Mouse (Mus musculus) heart, adult 2 months (tissue): ENCODE results near the gene Gpr3. TPM values are rescaled to one million over a fixed set of nuclear protein-coding genes. Genes with fewer than 3 reads are reported as not detected.

Experiments
- DNase-seq, 2 experiments: peaks; one replicate each; pipeline ENCODE4 v3.0.0; 2021
- H3K27ac ChIP-seq: fragments of 200-600 bp; 2 replicates; pipeline ENCODE4 v1.8.1; 2022
- H3K27me3 ChIP-seq: fragments of 200-500 bp; 2 replicates; pipeline ENCODE4 v1.6.1; 2012; ENCODE audit warnings: mild to moderate bottlenecking, low read length, inconsistent platforms, mixed read lengths; ENCODE audit not compliant: control insufficient read depth, insufficient read depth
- H3K36me3 ChIP-seq: fragments of 200-500 bp; 2 replicates; pipeline ENCODE4 v1.6.1; 2012; ENCODE audit warnings: low read length, inconsistent platforms; ENCODE audit not compliant: control insufficient read depth, insufficient read depth
- H3K4me1 ChIP-seq: fragments of 200-500 bp; 2 replicates; pipeline ENCODE4 v1.6.1; 2011; ENCODE audit warnings: low read length; ENCODE audit not compliant: control insufficient read depth, insufficient read depth
- H3K4me3 ChIP-seq: fragments of 200-600 bp; 2 replicates; pipeline ENCODE4 v1.8.1; 2022
- H3K79me2 ChIP-seq: fragments of 200-500 bp; replicated peaks from 2 replicates; pipeline ENCODE4 v1.6.1; 2012; ENCODE audit warnings: mild to moderate bottlenecking, inconsistent platforms, low read length, moderate library complexity, mixed read lengths; ENCODE audit not compliant: control insufficient read depth, insufficient read depth
- H3K9ac ChIP-seq: fragments of 200-500 bp; 2 replicates; pipeline ENCODE4 v1.6.1; 2012; ENCODE audit warnings: low read depth, mild to moderate bottlenecking, control low read depth, inconsistent platforms, low read length, mixed read lengths
- CTCF ChIP-seq: fragments of 200-600 bp; IDR thresholded peaks from 2 replicates; pipeline ENCODE4 v1.8.1; 2022; ENCODE audit warnings: antibody characterized with exemption, mild to moderate bottlenecking, moderate library complexity
- EP300 ChIP-seq: fragments of 200-500 bp; IDR thresholded peaks from 2 replicates; pipeline ENCODE4 v1.6.1; 2011; ENCODE audit warnings: low read depth, low read length, control low read depth; ENCODE audit not compliant: insufficient read depth
- POLR2A ChIP-seq: fragments of 200-500 bp; IDR thresholded peaks from 2 replicates; pipeline ENCODE4 v1.6.1; 2011; ENCODE audit warnings: mild to moderate bottlenecking, low read depth, low read length, control low read depth; ENCODE audit not compliant: insufficient read depth
- WGBS: fragments of 180-500 bp; shearing (Covaris S2); methylation state at CpG from one replicate; pipeline ENCODE4 v1.1.7; 2018; 5-methylcytosine and 5-hydroxymethylcytosine counted together
- intact Hi-C: fragments of 180-260 bp; cut with DNase I; formaldehyde crosslinking; loops from one replicate; pipeline ENCODE4 v1.15.1; 2025
- polyA plus RNA-seq: library from polyadenylated mRNA; depleted of rRNA; stranded (reverse); fragments of >200 nt; gene quantifications from 2 replicates; pipeline ENCODE4 v1.2.3, GENCODE M21; 2012
- total RNA-seq, 2 experiments: library from RNA; stranded (reverse); gene quantifications; 2 replicates each; pipeline ENCODE4 v1.2.3; 2021

The Gpr3 gene
- total and polyA plus RNA-seq, 3 experiments = 0.11 to 0.37 TPM; not detected in 1

DNA sequence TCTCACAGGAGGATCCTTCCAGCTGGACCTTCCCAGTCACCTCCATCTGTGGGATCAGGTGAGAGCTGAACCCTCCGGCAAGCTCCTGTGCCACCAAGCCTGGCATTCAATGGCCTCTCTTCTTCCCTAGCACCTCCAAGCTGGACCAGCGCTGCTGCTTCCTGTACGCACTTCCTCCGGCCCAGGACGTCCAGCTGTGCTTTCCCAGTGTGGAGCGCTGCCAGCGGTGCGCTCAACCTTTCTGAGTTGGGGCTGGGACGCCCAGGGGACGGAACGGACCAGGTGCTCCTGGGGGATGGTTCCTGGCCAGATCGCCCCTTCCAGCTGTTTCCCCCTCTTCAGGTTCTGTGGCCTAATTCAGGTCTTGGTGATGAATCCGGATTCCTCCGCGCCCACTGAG lies 34.7 kb upstream of the Gpr3 start:
- Histone ChIP-seq H3K27me3 (no peaks in the 10 kb centered on the region), H3K79me2 (no peaks in the 10 kb centered on the region), H3K27ac (peak overlapping the region; percentile 54), H3K9ac (no peak overlapping the region; the same call in 1 of the 2 replicates), H3K4me3 (peak overlapping the region; percentile 38), H3K36me3 (no peaks in the 10 kb centered on the region), H3K4me1 (peaks cover 7% of the 10 kb centered on the region)
- 26% methylated on average over 15 of the region's 15 CpGs for WGBS
- peak; percentile 62 to 73 for DNase-seq
- intact Hi-C loops = no loop called here
- TF ChIP-seq POLR2A = peak; percentile 53
- TF ChIP-seq CTCF = no peak
- TF ChIP-seq EP300 = peak; percentile 90; the same call in 1 of the 2 replicates

DNA sequence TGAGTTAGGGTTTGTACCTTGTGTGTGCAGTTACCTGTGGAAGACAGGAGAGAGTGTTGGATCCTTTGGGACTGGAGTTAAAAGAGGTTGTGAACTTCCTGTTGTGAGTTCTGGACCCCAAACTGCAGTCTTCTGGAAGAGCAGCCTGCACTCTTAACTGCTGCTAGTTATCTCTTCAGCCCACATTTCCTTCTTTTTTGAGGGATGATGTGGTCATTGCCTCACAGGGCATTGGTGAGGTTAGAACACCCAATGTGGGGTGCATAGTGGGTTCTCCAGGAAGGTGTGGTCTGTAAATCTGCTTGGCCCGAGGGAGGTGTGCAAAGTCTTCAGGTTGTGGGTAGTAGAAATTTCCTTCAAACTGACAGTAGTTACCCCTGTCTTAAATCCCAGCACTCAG lies 32.0 kb upstream of the Gpr3 start:
- intact Hi-C loops = no loop called here
- H3K9ac ChIP-seq = no peak overlapping the region
- TF ChIP-seq POLR2A (no peak), EP300 (no peak), CTCF (no peak)
- WGBS = 72% methylated on average over 1 of the region's 1 CpGs
- no peak for DNase-seq
- no peak overlapping the region; the same call in 1 of the 2 replicates for H3K27ac ChIP-seq
- H3K4me3 ChIP-seq = no peak overlapping the region
- no peaks in the 10 kb centered on the region for H3K79me2 ChIP-seq
- no peaks in the 10 kb centered on the region for H3K27me3 ChIP-seq
- peaks cover 9% of the 10 kb centered on the region for H3K4me1 ChIP-seq
- no peaks in the 10 kb centered on the region for H3K36me3 ChIP-seq

DNA sequence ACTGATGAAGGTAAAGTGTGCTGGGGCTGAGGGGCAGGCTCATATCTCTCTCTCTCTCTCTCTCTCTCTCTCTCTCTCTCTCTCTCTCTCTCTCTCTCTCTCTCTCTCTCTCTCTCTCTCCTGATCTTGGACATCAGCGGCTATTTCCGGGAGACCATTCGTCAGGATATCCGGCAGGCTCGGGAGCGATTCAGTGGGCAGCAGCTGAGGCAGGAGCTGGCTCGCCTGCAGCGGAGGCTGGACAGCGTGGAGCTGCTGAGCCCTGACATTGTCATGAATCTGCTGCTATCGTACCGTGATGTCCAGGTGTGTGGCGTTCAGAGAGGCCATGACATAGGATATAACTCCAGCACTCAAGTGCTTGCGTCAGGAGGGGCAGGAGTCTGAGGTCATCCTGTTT lies 31.2 kb upstream of the Gpr3 start:
- DNase-seq = no peak
- Histone ChIP-seq H3K79me2 (no peaks in the 10 kb centered on the region), H3K4me3 (no peak overlapping the region), H3K4me1 (peaks cover 9% of the 10 kb centered on the region), H3K9ac (0 out of 2 replicates have a peak overlapping the region, but pooled peaks have one; percentile 2), H3K27ac (peak overlapping the region; percentile 56), H3K36me3 (no peaks in the 10 kb centered on the region), H3K27me3 (no peaks in the 10 kb centered on the region)
- TF ChIP-seq CTCF = no peak
- TF ChIP-seq POLR2A = no peak
- TF ChIP-seq EP300 = no peak
- WGBS = 41% methylated on average over 13 of the region's 13 CpGs
- intact Hi-C loops = no loop called here

- H3K9ac ChIP-seq = no peak overlapping the region
- peak overlapping the region; percentile 99 for H3K27ac ChIP-seq
- intact Hi-C loops = no loop called here
- H3K4me3 ChIP-seq = no peak overlapping the region
- H3K79me2 ChIP-seq = no peaks in the 10 kb centered on the region
- TF ChIP-seq CTCF (no peak), EP300 (no peak), POLR2A (no peak)
- H3K36me3 ChIP-seq = no peaks in the 10 kb centered on the region
- WGBS = 75% methylated on average over 9 of the region's 9 CpGs
- no peaks in the 10 kb centered on the region for H3K27me3 ChIP-seq
- DNase-seq = no peak
- peaks cover 9% of the 10 kb centered on the region for H3K4me1 ChIP-seq
Observed at GRCm38 (mm10) chr4:133242710-133243109, 30.4 kb upstream of the Gpr3 start.

GRCm38 (mm10) chr4:133241910-133242309 lies 29.6 kb upstream of the Gpr3 start:
- intact Hi-C loops = no loop called here
- H3K36me3 ChIP-seq = no peaks in the 10 kb centered on the region
- no peaks in the 10 kb centered on the region for H3K79me2 ChIP-seq
- H3K27me3 ChIP-seq = no peaks in the 10 kb centered on the region
- peak overlapping the region; percentile 44 for H3K9ac ChIP-seq
- no peak; the same call in none of the 2 replicates for TF ChIP-seq POLR2A
- TF ChIP-seq EP300 = peak; percentile 1; the same call in 1 of the 2 replicates
- peaks cover 9% of the 10 kb centered on the region for H3K4me1 ChIP-seq
- peak overlapping the region; percentile 99 for H3K27ac ChIP-seq
- no peak for DNase-seq
- 16% methylated on average over 11 of the region's 11 CpGs for WGBS
- H3K4me3 ChIP-seq = peak overlapping the region; percentile 95

DNA sequence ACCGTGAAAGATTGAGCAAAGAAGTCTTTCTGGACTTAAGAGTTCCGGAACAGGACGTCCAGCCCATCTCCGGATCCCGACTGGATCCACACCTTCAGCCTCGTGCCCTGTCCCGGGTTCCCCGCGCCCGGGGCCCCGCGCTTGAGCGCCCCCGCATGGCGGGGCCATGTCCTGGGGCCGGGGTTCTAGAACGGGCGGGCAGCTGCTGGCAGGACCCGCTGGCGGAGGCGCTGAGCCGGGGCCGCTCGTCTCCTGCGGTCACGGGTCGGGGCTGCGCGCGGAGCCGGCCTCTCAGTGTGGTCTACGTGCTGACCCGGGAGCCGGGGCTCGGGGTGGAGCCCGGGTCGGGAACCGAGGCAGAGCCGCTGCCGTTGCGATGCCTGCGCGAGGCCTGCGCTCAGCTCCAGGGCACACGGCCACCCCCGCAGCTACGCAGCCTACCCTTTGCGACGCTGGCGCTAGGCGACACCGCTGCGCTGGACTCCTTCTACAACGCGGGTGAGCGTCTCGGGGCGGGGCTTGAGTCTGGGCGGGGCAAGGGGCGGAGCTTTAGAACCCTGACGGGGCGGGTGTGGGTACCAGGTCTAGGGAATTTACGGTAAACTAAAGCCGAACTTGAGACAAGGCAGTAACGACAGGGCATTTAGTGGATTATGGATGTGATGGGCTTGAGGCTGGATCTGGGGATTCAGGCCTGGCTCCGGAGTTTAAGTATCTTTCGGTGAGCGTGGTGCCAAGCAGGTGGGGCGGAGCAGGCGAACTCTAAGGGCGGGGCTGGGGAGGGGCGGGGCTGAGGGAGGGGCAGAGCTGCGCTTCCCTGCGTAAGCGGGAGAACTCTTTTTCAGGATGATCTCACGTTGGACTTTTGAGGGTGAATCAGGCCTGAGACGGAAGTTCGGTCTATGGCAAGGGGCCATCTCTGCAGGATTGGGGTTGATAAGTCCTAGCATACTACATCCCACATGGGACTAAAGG lies 28.9 kb upstream of the Gpr3 start:
- Histone ChIP-seq H3K27me3 (no peaks in the 10 kb centered on the region), H3K36me3 (no peaks in the 10 kb centered on the region), H3K27ac (peak overlapping the region; percentile 99), H3K79me2 (no peaks in the 10 kb centered on the region), H3K4me3 (peak overlapping the region; percentile 95), H3K9ac (peak overlapping the region; percentile 90), H3K4me1 (peaks cover 9% of the 10 kb centered on the region)
- intact Hi-C loops = no loop called here
- peak; percentile 98 for TF ChIP-seq POLR2A
- peak; percentile 76; the same call in 1 of the 2 replicates for TF ChIP-seq EP300
- TF ChIP-seq CTCF = peak; percentile 66
- under 1% methylated on average over 75 of the region's 78 CpGs for WGBS
- peak; percentile 93 to 95 for DNase-seq
